Mouse (Mus musculus) bone marrow, adult 2 months (tissue): ENCODE data around the gene Ipmk. TPM values are rescaled to one million over a fixed set of nuclear protein-coding genes. Genes with fewer than 3 reads are reported as not detected.

Experiments used
- H3K27ac ChIP-seq: fragments of 200-500 bp; 2 replicates; pipeline ENCODE4 v1.5.1; 2012; ENCODE audit warnings: low read depth, mild to moderate bottlenecking, control low read depth, inconsistent platforms, low read length; ENCODE audit not compliant: control insufficient read depth, poor library complexity, insufficient read depth
- H3K4me1 ChIP-seq: fragments of 200-500 bp; 2 replicates; pipeline ENCODE4 v1.6.1; 2011; ENCODE audit warnings: low read length; ENCODE audit not compliant: control insufficient read depth, insufficient read depth
- H3K4me3 ChIP-seq: fragments of 200-500 bp; replicated peaks from 2 replicates; pipeline ENCODE3; 2011; ENCODE audit warnings: mild to moderate bottlenecking, low read depth, low read length, control low read depth; ENCODE audit not compliant: control insufficient read depth
- CTCF ChIP-seq: fragments of 200-500 bp; IDR thresholded peaks from 2 replicates; pipeline ENCODE4 v1.5.1; 2011; ENCODE audit warnings: low read length, control low read depth; ENCODE audit not compliant: control insufficient read depth, insufficient read depth
- POLR2A ChIP-seq: fragments of 200-500 bp; IDR thresholded peaks from 2 replicates; pipeline ENCODE4 v1.6.1; 2011; ENCODE audit warnings: low read depth, mild to moderate bottlenecking, control low read depth, low read length, borderline replicate concordance; ENCODE audit not compliant: control insufficient read depth
- WGBS: fragments of 180-500 bp; shearing (Covaris S2); methylation state at CpG from one replicate; pipeline ENCODE4 v1.1.7; 2018; 5-methylcytosine and 5-hydroxymethylcytosine counted together
- polyA plus RNA-seq: library from polyadenylated mRNA; stranded (reverse); fragments of >200 nt; gene quantifications from 2 replicates; pipeline ENCODE4 v1.2.4, GENCODE M21; 2011; ENCODE audit warnings: low replicate concordance; ENCODE audit not compliant: missing spikeins, insufficient read depth, insufficient read length

Ipmk gene
- polyA plus RNA-seq, 1 experiment = 16.2 TPM

- no peak overlapping the region for H3K4me3 ChIP-seq
- H3K27ac ChIP-seq = no peak overlapping the region
- no peaks in the 10 kb centered on the region for H3K4me1 ChIP-seq
- TF ChIP-seq CTCF (no peak), POLR2A (no peak)
- WGBS = 59% methylated on average over 3 of the region's 3 CpGs
Measured at GRCm38 (mm10) chr10:71403638-71404037, 56.1 kb downstream of the Ipmk start.

GRCm38 (mm10) chr10:71405523-71406217 lies 58.1 kb downstream of the Ipmk start:
- no peaks in the 10 kb centered on the region for H3K4me1 ChIP-seq
- 78% methylated on average over 5 of the region's 5 CpGs for WGBS
- H3K27ac ChIP-seq = no peak overlapping the region
- TF ChIP-seq CTCF = no peak
- no peak for TF ChIP-seq POLR2A
- H3K4me3 ChIP-seq = no peak overlapping the region

- Histone ChIP-seq H3K4me3 (no peak overlapping the region), H3K4me1 (no peaks in the 10 kb centered on the region), H3K27ac (no peak overlapping the region)
- no peak for TF ChIP-seq CTCF
- TF ChIP-seq POLR2A = no peak
- 53% methylated on average over 5 of the region's 5 CpGs for WGBS
Measured at GRCm38 (mm10) chr10:71409948-71410347, 62.4 kb downstream of the Ipmk start.

DNA sequence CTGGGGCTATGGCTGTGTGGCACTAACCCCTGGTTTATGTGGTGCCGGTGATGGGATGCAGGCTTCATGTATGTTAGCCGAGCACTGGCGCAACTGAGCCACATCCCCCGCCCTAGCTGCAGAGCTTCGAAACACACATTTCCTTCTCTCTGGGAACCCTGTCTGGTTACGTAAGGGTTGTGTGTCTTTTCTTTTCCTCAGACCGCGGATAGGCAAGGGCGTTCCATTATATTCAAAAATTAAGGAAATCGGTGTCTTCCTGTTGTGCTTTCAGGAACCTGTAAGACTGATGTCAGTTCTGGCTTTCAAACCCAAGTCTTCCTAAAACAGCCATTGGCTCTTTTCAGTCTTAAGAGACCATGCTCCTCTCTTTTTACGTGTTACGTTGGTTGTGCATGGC lies 65.8 kb downstream of the Ipmk start:
- H3K27ac ChIP-seq = no peak overlapping the region
- TF ChIP-seq CTCF (no peak), POLR2A (no peak)
- no peaks in the 10 kb centered on the region for H3K4me1 ChIP-seq
- H3K4me3 ChIP-seq = no peak overlapping the region
- 44% methylated on average over 12 of the region's 12 CpGs for WGBS

DNA sequence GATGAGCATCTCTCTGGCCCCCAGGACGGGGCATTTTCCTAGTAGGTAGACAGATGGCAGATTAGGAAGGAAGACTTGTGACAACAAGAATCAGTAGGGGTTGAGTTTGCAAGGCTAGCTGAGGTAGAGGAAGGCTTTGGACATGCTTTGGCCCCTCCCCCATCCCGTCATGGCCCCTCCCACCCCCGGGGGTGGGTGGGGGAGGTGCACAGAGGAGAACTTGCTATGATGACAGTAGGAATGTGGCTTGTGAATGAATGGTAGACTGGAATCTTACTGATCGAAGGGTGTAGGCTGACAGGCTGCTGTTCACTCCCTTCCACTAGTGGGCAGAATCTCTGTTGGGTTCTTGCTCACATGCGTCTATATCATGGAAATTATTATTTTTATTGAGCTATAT lies 74.0 kb downstream of the Ipmk start:
- WGBS = 51% methylated on average over 5 of the region's 5 CpGs
- no peak for TF ChIP-seq CTCF
- TF ChIP-seq POLR2A = no peak
- H3K4me3 ChIP-seq = no peak overlapping the region
- H3K27ac ChIP-seq = no peak overlapping the region
- H3K4me1 ChIP-seq = no peaks in the 10 kb centered on the region

- Histone ChIP-seq H3K4me1 (no peaks in the 10 kb centered on the region), H3K4me3 (no peak overlapping the region), H3K27ac (no peak overlapping the region)
- peak; percentile 38; the same call in 1 of the 2 replicates for TF ChIP-seq CTCF
- TF ChIP-seq POLR2A = no peak
- 39% methylated on average over 14 of the region's 14 CpGs for WGBS
Measured at GRCm38 (mm10) chr10:71422047-71423037, 74.8 kb downstream of the Ipmk start.

DNA sequence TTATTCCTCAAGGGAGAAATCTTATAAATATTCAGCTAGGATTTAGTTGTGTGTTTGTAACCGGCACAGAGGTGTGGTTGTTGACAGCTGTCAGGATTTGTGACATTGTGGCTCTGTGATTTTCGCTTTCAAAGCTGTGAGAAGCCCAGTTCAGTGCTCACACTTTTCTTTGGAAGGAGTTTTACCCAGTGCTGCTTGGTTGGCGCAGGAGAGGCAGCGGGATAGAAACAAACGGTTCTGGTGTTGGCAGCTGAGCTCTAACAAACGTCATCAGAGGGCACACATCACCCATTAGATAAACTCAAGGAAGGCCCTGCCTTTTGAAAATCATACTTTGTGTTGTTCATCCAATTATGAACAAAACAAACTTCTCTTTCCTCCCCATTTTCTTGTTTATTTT lies 79.2 kb downstream of the Ipmk start:
- 73% methylated on average over 6 of the region's 6 CpGs for WGBS
- H3K4me1 ChIP-seq = no peaks in the 10 kb centered on the region
- H3K27ac ChIP-seq = no peak overlapping the region
- TF ChIP-seq CTCF (no peak), POLR2A (no peak)
- no peak overlapping the region for H3K4me3 ChIP-seq

GRCm38 (mm10) chr10:71427381-71427780 lies 79.8 kb downstream of the Ipmk start:
- Histone ChIP-seq H3K27ac (no peak overlapping the region), H3K4me1 (no peaks in the 10 kb centered on the region), H3K4me3 (no peak overlapping the region)
- WGBS = 75% methylated on average over 10 of the region's 10 CpGs
- TF ChIP-seq POLR2A = no peak
- no peak for TF ChIP-seq CTCF
